Mouse (Mus musculus) heart, adult 18-20 months (tissue): ENCODE measurements at regions not wholly inside any gene's neighbourhood (a gene's known extent, or its start where the extent isn't known, plus 50 kb on each side); places are given as distances from the start of the nearest gene placed in this dataset.
"Not testable (repeated sequence)": the region's sequence is repeated elsewhere in the genome, so short reads cannot be mapped to it uniquely, and the experiment has no call there.

Source experiments
- DNase-seq, 2 experiments: peaks; one replicate each; pipeline ENCODE4 v3.0.0; 2021 to 2022; ENCODE audit warnings: mixed read lengths in 1 of 2

- DNase-seq: no peak
These were observed 274.1 kb downstream of the Rpia start for GRCm38 (mm10) chr6:70517932-70518331.

GRCm38 (mm10) chr6:70468623-70469479 lies 323.2 kb downstream of the Rpia start:
- DNase-seq: no peak

GRCm38 (mm10) chr6:70457279-70457678 lies 334.8 kb downstream of the Rpia start:
- no peak for DNase-seq

- not testable (repeated sequence) for DNase-seq
These were observed 357.3 kb downstream of the Rpia start for GRCm38 (mm10) chr6:70434739-70435138.

- not testable (repeated sequence) for DNase-seq
These were observed 385.7 kb downstream of the Rpia start for GRCm38 (mm10) chr6:70406290-70406689.

- DNase-seq: not testable (repeated sequence)
These were observed 402.2 kb downstream of the Rpia start for GRCm38 (mm10) chr6:70389850-70390249.

GRCm38 (mm10) chr6:70386396-70386795 lies 405.6 kb downstream of the Rpia start:
- not testable (repeated sequence) for DNase-seq

GRCm38 (mm10) chr6:70379339-70379738 lies 412.7 kb downstream of the Rpia start:
- not testable (repeated sequence) for DNase-seq

GRCm38 (mm10) chr6:70371821-70372220 lies 420.2 kb downstream of the Rpia start:
- DNase-seq: not testable (repeated sequence)

- DNase-seq: no peak
These were observed 435.7 kb downstream of the Rpia start for GRCm38 (mm10) chr6:70356303-70356702.

GRCm38 (mm10) chr6:70342147-70342546 lies 449.9 kb downstream of the Rpia start:
- DNase-seq: no peak

GRCm38 (mm10) chr6:70340691-70341090 lies 451.3 kb downstream of the Rpia start:
- not testable (repeated sequence) for DNase-seq

- no peak for DNase-seq
These were observed 476.7 kb downstream of the Rpia start for GRCm38 (mm10) chr6:70315318-70315717.

- peak in 1 of 2 experiments; percentile 0 for DNase-seq
These were observed 477.4 kb downstream of the Rpia start for GRCm38 (mm10) chr6:70314667-70315066.

- not testable (repeated sequence) for DNase-seq
These were observed 490.9 kb downstream of the Rpia start for GRCm38 (mm10) chr6:70301100-70301499.

- not testable (repeated sequence) for DNase-seq
These were observed 531.8 kb downstream of the Rpia start for GRCm38 (mm10) chr6:70260227-70260626.

- DNase-seq: not testable (repeated sequence)
These were observed 551.9 kb downstream of the Rpia start for GRCm38 (mm10) chr6:70240167-70240566.

GRCm38 (mm10) chr6:70227166-70227565 lies 564.9 kb downstream of the Rpia start:
- no peak for DNase-seq

- DNase-seq: not testable (repeated sequence)
These were observed 575.4 kb downstream of the Rpia start for GRCm38 (mm10) chr6:70216632-70217031.

- not testable (repeated sequence) for DNase-seq
These were observed 576.3 kb downstream of the Rpia start for GRCm38 (mm10) chr6:70215781-70216180.
